Mouse (Mus musculus) spleen, embryonic (tissue): ENCODE data around the gene Galnt18.

Experiments
- CTCF ChIA-PET: fragments of 350-600 bp; sonication (Branson Sonifier 250); formaldehyde crosslinking; loops from one replicate; lab custom pipeline; 2022; lab: Charles Lee

Galnt18 gene

GRCm38 (mm10) chr7:111771251-111771801 is 8.5 kb downstream of the Galnt18 start:
- CTCF ChIA-PET, result no interaction called here

DNA sequence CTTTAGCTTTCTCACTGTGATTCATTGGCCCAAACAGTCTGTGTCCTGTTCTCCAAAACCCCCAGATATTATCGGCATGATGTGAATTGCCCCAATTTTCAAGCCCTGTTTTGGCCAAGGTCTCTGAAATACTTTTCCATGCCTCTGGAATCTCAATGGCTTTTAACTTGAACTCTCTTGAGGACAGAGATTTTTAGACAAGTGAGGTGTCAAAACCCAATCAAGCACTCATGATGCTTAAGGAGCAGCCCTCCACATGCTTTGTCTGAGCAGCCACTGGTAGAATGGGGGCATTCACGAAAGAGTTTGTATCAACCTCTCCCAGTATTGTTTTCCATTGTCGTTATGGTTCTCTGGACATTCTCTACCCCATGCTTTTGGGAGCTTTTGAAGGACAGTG is 9.2 kb downstream of the Galnt18 start:
- CTCF ChIA-PET, result no interaction called here

DNA sequence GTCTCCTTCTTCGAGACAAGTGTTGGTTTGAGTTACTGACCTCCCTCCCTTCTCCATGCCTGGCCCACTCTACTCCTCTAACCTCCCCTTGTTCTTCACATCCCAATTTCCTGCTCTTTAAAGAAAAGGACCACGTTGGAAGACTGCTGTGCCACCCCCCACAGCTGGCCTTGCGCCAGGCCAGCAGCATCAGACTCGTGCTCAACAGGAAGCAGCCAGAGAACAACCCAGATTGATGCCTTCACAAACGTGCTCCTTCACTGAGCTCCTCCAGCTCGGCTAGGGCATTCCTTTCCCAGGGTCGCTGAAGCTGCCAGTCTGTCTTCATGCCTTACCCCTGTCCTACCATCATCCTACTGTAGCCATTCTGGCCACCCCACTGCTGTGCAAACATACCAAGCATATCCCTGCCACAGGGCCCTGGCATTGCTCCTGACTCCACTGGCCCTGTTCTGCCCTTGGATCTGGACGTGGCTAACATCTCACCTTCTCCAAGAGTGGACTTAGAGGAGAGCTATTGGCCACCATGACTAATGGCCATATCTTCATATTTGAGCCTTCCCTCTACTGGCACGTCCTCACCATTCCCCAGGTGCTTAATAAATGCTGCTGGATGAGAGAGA is 13.5 kb downstream of the Galnt18 start:
- CTCF ChIA-PET, result no interaction called here

DNA sequence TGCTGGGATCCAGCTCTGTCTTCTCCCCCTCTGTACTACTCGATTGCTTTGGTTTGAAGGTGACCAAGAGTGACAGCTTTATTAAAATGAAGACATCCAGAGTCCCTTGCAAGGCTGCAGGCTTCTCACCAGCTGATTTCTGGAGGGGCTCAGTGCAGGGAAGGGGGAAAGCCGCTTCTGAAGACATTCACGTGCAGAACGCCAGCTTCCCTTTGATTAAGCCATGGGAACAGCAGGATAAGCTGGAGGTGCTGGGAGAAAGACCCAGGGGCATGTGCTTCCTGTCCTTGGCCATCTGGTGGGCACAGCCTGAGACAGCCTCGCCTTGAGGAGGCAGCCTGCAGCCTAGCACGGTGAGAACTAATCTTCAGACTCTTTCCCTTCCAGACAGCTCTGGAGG is 17.0 kb downstream of the Galnt18 start:
- CTCF ChIA-PET, result no interaction called here

- CTCF ChIA-PET, result no interaction called here
These were observed 31.2 kb downstream of the Galnt18 start for GRCm38 (mm10) chr7:111748571-111749071.

GRCm38 (mm10) chr7:111744770-111745169 is 35.0 kb downstream of the Galnt18 start:
- CTCF ChIA-PET, result no interaction called here

DNA sequence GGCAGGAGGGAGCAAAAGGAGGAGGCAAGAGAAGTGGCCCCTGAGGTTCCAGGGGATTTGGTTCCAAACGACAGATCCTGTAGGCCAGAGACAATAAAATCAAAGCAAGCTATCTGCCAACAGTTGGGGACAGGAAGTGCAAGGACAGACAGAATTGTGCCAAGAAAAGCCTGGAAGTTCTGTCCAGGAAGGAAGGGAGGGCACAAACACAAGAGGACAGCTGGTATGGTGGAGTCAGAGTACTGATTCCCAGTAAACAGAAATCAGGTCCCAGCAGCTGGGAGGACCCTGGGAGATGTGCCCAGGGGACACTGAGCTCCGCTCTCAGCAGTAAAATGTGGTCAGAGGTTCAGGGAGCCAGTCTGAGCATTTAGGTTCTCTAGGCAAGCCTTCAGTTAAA is 38.2 kb downstream of the Galnt18 start:
- CTCF ChIA-PET, result no interaction called here

GRCm38 (mm10) chr7:111740091-111740490 is 39.7 kb downstream of the Galnt18 start:
- CTCF ChIA-PET, result no interaction called here

DNA sequence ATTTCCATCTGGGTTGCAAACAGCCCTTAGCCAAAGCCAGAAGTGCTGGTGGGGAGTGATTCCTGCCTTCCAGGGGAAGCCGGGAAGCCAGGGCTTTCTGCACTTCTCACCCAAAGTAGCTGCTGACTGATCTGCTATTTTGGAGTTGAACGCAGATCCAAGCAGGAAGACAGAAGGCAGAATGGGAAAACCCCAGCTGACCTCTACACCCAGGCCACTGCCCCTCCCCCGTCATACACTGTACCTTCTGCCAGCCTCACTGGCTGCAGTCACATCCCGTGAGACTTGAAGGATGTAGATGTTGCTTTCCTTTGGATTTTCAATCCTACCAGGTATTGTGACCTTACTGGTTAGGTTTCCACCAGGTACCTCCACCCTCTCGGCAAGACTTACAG is 40.4 kb downstream of the Galnt18 start:
- CTCF ChIA-PET, result no interaction called here

- CTCF ChIA-PET, result no interaction called here
These were observed 41.1 kb downstream of the Galnt18 start for GRCm38 (mm10) chr7:111738456-111739370.

DNA sequence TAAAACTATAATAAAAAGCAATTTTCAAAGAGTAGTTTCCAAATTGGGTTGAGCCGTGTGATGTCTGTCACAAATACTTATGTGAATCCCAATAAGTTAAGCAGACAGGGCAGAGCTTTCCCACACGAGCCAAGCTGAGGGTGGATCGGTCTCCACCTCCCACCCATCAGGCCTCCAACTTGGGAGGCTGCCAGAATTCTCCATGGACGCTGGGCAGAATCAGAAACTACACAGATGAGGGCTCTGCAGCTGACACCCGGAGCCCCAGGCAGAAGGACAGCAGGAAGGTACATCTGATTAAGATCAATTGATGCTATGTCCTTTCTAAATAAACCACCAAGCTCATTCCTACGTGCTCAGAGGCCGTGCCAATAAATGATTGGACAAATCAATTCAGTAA is 42.4 kb downstream of the Galnt18 start:
- CTCF ChIA-PET, result no interaction called here

- CTCF ChIA-PET, result no interaction called here
These were observed 43.4 kb downstream of the Galnt18 start for GRCm38 (mm10) chr7:111736365-111736764.

GRCm38 (mm10) chr7:111730346-111731269 is 49.2 kb downstream of the Galnt18 start:
- CTCF ChIA-PET, result no interaction called here

DNA sequence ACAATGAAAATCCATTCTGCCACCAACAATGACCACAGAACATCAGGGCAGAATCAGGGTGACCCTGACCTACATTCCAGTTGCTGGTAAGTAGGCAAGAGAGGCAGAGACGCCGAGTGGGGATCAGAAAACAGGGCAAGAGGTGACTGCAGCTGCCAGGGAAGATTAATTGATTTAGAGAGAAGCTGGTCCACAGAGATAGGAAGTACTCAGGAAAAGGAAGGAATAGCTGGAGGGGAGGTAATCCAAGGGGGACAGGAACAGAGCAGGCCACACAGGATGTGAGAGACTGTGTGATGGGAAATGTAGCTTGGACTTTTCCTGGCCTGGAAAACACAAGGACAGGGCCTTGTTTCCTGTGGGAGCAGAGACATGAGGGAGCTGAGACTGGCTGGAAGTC is 52.8 kb downstream of the Galnt18 start:
- CTCF ChIA-PET, result no interaction called here

- CTCF ChIA-PET, result no interaction called here
These were observed 55.0 kb downstream of the Galnt18 start for GRCm38 (mm10) chr7:111724730-111725129.

DNA sequence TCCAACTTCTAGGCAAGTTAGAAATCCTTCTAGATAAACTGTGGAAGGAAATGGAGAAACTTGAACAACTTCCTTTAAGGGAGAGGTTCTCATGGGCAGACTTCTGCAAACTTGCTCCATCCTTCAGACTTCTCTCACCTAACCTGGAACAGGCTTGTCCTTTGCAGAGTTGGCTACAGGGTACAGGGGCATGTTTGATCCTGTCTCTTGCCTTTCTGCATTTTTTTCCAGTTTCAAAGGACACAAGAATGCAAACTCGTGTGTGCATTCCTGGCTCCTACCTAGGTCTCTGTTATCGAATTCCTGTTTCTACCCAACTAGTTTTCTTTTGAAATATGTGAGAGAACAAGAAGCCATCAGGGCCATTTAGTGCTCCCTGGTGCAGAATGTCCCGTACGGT is 55.8 kb downstream of the Galnt18 start:
- CTCF ChIA-PET, result no interaction called here

DNA sequence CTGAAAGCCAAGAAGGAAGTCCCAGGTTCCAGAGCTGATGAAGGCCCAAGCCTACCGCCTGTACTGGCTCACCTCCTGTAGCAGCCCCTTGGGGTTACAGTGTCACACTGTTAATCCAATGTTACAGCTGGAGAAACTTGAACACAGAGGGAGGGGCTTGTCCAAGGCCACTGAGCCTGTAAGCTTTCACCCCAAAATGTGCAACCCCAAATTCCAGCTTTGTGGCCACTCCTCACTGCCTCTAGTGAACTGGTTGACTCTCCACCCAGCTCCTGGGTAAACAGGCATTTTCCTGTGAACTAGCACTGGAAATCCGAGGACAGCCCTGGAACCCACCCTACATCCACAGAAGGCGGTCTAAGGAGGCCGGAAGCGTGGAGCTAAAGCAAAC is 58.5 kb downstream of the Galnt18 start:
- CTCF ChIA-PET, result no interaction called here

DNA sequence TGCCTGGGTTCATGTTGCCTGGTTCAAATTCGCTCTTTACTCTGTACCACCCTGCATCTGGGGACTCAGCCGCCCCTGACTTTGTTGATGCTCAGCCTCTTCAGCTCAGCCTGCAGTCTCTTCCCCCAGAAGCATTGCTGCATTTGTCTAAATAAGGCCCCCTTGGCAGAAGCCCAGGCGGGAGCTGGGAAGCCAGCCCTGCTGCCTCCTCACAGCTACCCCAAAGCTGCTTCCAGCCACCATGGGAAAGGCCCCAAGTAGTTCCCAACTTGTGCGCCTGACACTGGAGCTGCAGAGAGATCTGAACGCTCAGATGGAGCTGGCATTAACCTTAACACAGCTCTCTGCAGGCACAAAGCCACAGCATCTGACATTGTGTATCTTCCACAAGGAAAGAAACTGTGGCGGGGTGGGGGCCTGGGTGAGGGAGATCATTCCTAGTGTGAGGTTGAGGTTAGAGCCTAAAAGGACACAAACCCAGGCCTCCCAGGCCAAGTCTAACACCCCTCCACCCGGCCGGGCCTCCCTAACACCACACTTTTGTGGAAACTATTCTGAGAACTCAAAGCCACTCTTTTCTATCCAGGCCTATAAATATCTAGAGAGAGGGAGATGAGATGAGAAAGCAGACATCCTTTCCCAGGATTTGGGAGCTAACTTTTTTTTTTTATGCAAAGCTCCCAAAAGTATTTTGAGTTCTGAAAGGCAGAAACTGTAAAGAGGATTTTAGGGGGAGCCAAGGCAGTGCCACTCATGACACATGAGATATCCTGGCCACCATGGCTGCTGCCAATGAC is 59.1 kb downstream of the Galnt18 start:
- CTCF ChIA-PET, result no interaction called here

DNA sequence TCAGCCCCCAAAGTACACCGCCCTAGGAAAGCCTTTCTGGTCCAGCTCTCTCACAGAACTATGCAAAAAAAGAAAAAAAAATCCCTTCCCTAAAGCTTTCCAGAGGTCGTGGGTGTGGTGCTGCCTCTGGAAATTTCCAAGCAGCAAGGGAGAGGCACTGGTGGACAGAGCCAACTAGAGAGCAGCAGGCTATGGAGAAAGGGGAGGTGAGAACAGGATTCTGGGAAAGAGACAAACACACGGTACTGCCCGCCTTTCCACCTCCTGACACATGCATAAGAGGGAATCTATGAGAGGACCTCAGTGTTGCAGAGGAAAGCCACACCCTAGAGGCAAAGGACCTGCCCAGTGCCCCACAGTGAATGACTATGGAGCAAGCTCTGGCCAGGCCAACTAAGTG is 60.9 kb downstream of the Galnt18 start:
- CTCF ChIA-PET, result no interaction called here

DNA sequence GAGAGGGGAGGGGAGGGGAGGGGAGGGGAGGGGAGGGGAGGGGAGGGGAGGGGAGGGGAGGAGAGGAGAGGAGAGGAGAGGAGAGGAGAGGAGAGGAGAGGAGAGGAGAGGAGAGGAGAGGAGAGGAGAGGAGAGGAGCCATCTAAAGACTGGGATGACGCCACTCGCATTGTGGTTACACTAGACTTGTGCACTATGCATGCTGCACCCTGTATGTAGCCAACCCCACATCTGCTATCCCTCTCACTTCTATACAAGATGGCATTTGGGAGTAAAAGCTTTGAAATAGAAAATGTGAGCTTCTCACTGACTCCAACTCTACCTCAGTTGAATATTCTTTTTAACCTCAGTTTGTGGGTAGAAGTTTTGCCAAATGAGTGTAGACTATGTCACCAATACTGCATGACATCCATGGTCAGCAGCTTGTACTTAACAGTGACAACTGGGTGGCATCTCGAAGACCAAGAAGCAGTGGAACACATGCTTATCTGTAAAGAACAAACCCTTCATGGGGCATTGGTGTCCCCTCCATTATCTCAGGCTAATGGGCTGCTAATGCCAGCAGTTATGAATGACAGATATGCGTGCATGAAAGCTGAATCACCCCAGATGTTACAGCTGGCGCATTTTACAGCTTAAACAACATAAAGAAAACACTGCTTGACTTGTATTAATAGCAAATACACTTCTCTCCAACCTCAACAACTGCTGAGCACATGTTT is 65.0 kb downstream of the Galnt18 start:
- CTCF ChIA-PET, result no interaction called here
